Mouse (Mus musculus) E14TG2a.4 (cell line): ENCODE data around the gene Fgd3.

Experiments used
- CTCF ChIP-seq: conservative IDR thresholded peaks from 2 replicates; pipeline ENCODE4 v1.5.1; 2014; ENCODE audit warnings: low read length
- NANOG ChIP-seq: IDR thresholded peaks from 2 replicates; pipeline ENCODE4 v1.6.1; 2014; ENCODE audit warnings: borderline replicate concordance, low read length, mixed read lengths
- POU5F1 ChIP-seq: IDR thresholded peaks from 2 replicates; pipeline ENCODE4 v1.6.1; 2014; ENCODE audit warnings: low read length, borderline replicate concordance

DNA sequence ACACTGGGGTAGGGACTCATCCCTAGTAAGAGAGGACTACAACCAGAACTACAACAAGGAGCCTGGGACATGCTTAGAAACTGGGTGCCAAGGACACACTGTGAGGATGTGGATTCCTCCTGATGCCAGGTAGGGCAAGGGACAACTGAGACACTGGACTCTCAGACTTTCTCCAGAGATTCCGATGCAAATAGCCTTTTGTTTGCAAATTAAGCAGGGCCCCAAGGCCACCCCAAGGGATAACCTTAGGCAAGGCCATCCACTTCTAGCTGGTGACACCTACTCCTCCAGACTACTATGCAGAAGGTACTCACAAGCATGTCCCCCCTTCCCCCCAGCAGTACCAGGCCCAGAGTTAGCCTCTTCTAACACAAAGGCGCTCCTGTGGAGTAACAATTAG, 73.5 kb downstream of the Fgd3 start:
- TF ChIP-seq CTCF (no peak), NANOG (no peak), POU5F1 (no peak)
